Mouse (Mus musculus) myocyte (in vitro differentiated cells): ENCODE results near the gene Tm7sf3. TPM values are rescaled to one million over a fixed set of nuclear protein-coding genes. Genes with fewer than 3 reads are reported as not detected.

Experiments used
- H3K27me3 ChIP-seq: one replicate; pipeline ENCODE4 v1.6.1; 2011; ENCODE audit not compliant: control insufficient read depth, insufficient read depth, insufficient read length
- H3K36me3 ChIP-seq: one replicate; pipeline ENCODE4 v1.6.1; 2011; ENCODE audit not compliant: control insufficient read depth, insufficient read depth
- H3K4me2 ChIP-seq: one replicate; pipeline ENCODE4 v1.6.1; 2011; ENCODE audit warnings: low read depth, control low read depth
- H3K4me3 ChIP-seq: one replicate; pipeline ENCODE4 v1.5.1; 2011; ENCODE audit warnings: mild to moderate bottlenecking, control low read depth, moderate library complexity
- H3K79me2 ChIP-seq: one replicate; pipeline ENCODE4 v1.6.1; 2011; ENCODE audit not compliant: control insufficient read depth, insufficient read depth
- H3ac ChIP-seq: one replicate; pipeline ENCODE4 v1.6.1; 2011; ENCODE audit not compliant: control insufficient read depth, insufficient read length
- CEBPB ChIP-seq: IDR thresholded peaks from 2 replicates; pipeline ENCODE4 v1.6.1; 2011; ENCODE audit warnings: mild to moderate bottlenecking, moderate library complexity; ENCODE audit not compliant: poor library complexity, insufficient read depth, severe bottlenecking
- E2F4 ChIP-seq: IDR thresholded peaks from one replicate; pipeline ENCODE4 v1.6.1; 2011; ENCODE audit warnings: mild to moderate bottlenecking, control low read depth, moderate library complexity; ENCODE audit not compliant: insufficient read depth
- MAX ChIP-seq: IDR thresholded peaks from one replicate; pipeline ENCODE4 v1.6.1; 2011; ENCODE audit warnings: low read depth, mild to moderate bottlenecking, control low read depth
- MYOD1 ChIP-seq, 3 experiments: IDR thresholded peaks; one replicate each; pipeline ENCODE4 v1.6.1; 2011; ENCODE audit warnings: control low read depth in 2 of 3, low read depth in 2 of 3, mild to moderate bottlenecking in 2 of 3, moderate library complexity in 1 of 3; ENCODE audit not compliant: insufficient read length in 2 of 3, control insufficient read depth in 1 of 3
- MYOG ChIP-seq, 3 experiments: IDR thresholded peaks; one replicate each; pipeline ENCODE4 v1.6.1; 2011; ENCODE audit warnings: control low read depth in 2 of 3, low read depth in 2 of 3, mild to moderate bottlenecking in 2 of 3; ENCODE audit not compliant: insufficient read length in 2 of 3, control insufficient read depth in 1 of 3, insufficient read depth in 1 of 3
- POLR2A ChIP-seq: IDR thresholded peaks from one replicate; pipeline ENCODE4 v1.6.1; 2011; ENCODE audit warnings: low read depth, mild to moderate bottlenecking, control low read depth, moderate library complexity; ENCODE audit not compliant: insufficient read length
- POLR2AphosphoS2 ChIP-seq: IDR thresholded peaks from one replicate; pipeline ENCODE4 v1.6.1; 2011; ENCODE audit warnings: low read depth, control low read depth; ENCODE audit not compliant: insufficient read length
- REST ChIP-seq: IDR thresholded peaks from one replicate; pipeline ENCODE4 v1.6.1; 2011; ENCODE audit warnings: mild to moderate bottlenecking, control low read depth, moderate library complexity; ENCODE audit not compliant: insufficient read depth, insufficient read length
- SRF ChIP-seq: IDR thresholded peaks from one replicate; pipeline ENCODE4 v1.6.1; 2011; ENCODE audit warnings: low read depth; ENCODE audit not compliant: control insufficient read depth, insufficient read length
- TCF12 ChIP-seq: IDR thresholded peaks from one replicate; pipeline ENCODE4 v1.6.1; 2011; ENCODE audit warnings: mild to moderate bottlenecking, control low read depth; ENCODE audit not compliant: poor library complexity, insufficient read depth, severe bottlenecking
- TCF3 ChIP-seq: IDR thresholded peaks from one replicate; pipeline ENCODE4 v1.6.1; 2011; ENCODE audit warnings: low read depth, control low read depth; ENCODE audit not compliant: insufficient read length
- USF1 ChIP-seq: IDR thresholded peaks from one replicate; pipeline ENCODE4 v1.6.1; 2011; ENCODE audit warnings: low read depth, mild to moderate bottlenecking, control low read depth, moderate library complexity
- polyA plus RNA-seq: library from polyadenylated mRNA; unstranded; fragments of >200 nt; fragmentation: generic; extraction: Trizol; gene quantifications from one replicate; pipeline ENCODE4 v1.2.1, GENCODE M21; 2012; ENCODE audit warnings: missing spikeins

Gene Tm7sf3
- polyA plus RNA-seq, 1 experiment = 9.3 TPM

GRCm38 (mm10) chr6:146640068-146640965 is 2.3 kb downstream of the Tm7sf3 start:
- no peaks in the 10 kb centered on the region for H3K36me3 ChIP-seq
- H3K4me3 ChIP-seq = no peak overlapping the region
- H3K4me2 ChIP-seq = no peak overlapping the region
- no peak overlapping the region for H3ac ChIP-seq
- peaks cover 28% of the 10 kb centered on the region for H3K79me2 ChIP-seq
- H3K27me3 ChIP-seq = no peaks in the 10 kb centered on the region
- no peak for TF ChIP-seq E2F4
- no peak for TF ChIP-seq REST
- TF ChIP-seq MYOG (IDR thresholded peaks at IDR 0.05; ENCODE audit: control insufficient read depth in 1 of 3, insufficient read depth in 1 of 3, insufficient read length in 2 of 3, low read depth in 2 of 3) = no peak
- no peak for TF ChIP-seq MYOD1 (IDR thresholded peaks at IDR 0.05; ENCODE audit: control insufficient read depth in 1 of 3, insufficient read length in 2 of 3, low read depth in 2 of 3)
- TF ChIP-seq POLR2A = no peak
- no peak for TF ChIP-seq CEBPB
- no peak for TF ChIP-seq POLR2AphosphoS2
- no peak for TF ChIP-seq TCF12
- TF ChIP-seq MAX = no peak
- no peak for TF ChIP-seq TCF3
- no peak for TF ChIP-seq USF1
- no peak for TF ChIP-seq SRF

DNA sequence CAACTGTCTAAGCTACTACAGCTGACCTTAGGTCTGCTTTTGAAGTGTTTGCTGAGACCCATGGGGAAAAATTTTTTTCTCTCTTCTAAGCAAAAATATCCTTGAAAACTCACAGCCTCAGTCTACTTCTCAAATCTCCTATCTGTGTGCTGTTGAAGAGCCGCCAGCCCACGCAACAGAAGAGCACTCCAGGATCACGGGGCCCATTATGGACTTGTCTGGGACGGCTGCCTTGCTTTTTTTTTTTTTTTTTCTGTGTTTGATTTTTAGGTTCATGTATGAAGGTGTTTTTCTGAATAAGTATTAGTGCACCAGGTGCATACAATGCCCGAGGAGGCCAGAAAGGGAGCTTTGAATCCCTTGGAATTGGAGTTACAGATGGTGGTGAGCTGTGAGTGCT is 6.1 kb downstream of the Tm7sf3 start:
- no peak overlapping the region for H3ac ChIP-seq
- no peak for TF ChIP-seq E2F4
- no peak for TF ChIP-seq POLR2AphosphoS2
- TF ChIP-seq TCF12 = no peak
- no peak for TF ChIP-seq POLR2A
- TF ChIP-seq MYOD1 (IDR thresholded peaks at IDR 0.05; ENCODE audit: control insufficient read depth in 1 of 3, insufficient read length in 2 of 3, low read depth in 2 of 3) = no peak
- TF ChIP-seq CEBPB = no peak
- TF ChIP-seq MAX = no peak
- no peak for TF ChIP-seq REST
- no peak for TF ChIP-seq SRF
- TF ChIP-seq TCF3 = no peak
- no peak for TF ChIP-seq USF1
- TF ChIP-seq MYOG (IDR thresholded peaks at IDR 0.05; ENCODE audit: control insufficient read depth in 1 of 3, insufficient read depth in 1 of 3, insufficient read length in 2 of 3, low read depth in 2 of 3) = no peak
- no peaks in the 10 kb centered on the region for H3K79me2 ChIP-seq
- H3K4me3 ChIP-seq = no peak overlapping the region
- H3K4me2 ChIP-seq = no peak overlapping the region
- H3K36me3 ChIP-seq = no peaks in the 10 kb centered on the region
- no peaks in the 10 kb centered on the region for H3K27me3 ChIP-seq

GRCm38 (mm10) chr6:146634759-146635606 is 7.6 kb downstream of the Tm7sf3 start:
- Histone ChIP-seq H3K4me3 (peak overlapping the region; percentile 32), H3K36me3 (no peaks in the 10 kb centered on the region), H3K27me3 (no peaks in the 10 kb centered on the region), H3K79me2 (no peaks in the 10 kb centered on the region), H3ac (peak overlapping the region; percentile 6), H3K4me2 (peak overlapping the region; percentile 36)
- TF ChIP-seq TCF3 (no peak), REST (no peak), TCF12 (no peak), CEBPB (no peak), MYOD1 (IDR thresholded peaks at IDR 0.05; ENCODE audit: control insufficient read depth in 1 of 3, insufficient read length in 2 of 3, low read depth in 2 of 3) (no peak), USF1 (no peak), SRF (no peak), E2F4 (no peak), POLR2AphosphoS2 (no peak), MYOG (IDR thresholded peaks at IDR 0.05; ENCODE audit: control insufficient read depth in 1 of 3, insufficient read depth in 1 of 3, insufficient read length in 2 of 3, low read depth in 2 of 3) (no peak), POLR2A (no peak), MAX (no peak)

DNA sequence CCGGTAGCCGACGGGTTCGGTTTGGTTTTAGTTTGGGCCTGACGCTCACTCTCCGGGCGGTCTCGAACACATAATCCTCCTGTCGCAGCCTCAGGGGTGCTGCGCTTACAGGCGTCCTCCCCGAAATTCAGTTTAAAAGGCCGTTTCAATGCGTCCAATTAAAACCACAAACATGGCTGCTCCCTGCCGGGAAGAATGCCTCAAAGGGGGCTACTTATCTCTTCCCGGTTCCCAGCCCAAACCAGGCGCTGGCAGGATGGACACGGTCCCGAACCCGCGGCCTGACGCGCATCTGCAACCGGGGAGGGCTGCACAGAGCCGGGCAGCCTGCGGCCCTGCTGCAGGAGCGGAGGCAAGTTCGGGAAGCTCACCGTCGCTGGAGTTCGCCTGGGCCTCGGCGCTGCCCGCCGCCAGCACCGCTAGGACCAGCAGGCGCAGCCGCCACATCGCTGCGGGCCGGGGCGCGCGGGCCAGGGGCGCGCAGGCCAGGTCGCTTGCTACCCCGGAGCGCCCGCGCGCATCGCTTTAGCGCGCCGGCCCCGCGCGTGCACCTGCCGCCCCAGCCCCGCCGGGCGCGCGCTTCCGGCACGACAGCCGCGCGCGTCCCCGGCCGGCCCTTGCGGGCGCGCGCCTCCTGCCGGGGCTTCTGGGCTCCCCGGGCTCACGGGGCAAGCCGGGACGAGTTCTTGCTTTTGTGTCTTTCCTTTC is 8.5 kb downstream of the Tm7sf3 start:
- no peaks in the 10 kb centered on the region for H3K79me2 ChIP-seq
- H3ac ChIP-seq = peak overlapping the region; percentile 6
- H3K4me2 ChIP-seq = peak overlapping the region; percentile 69
- H3K27me3 ChIP-seq = no peaks in the 10 kb centered on the region
- TF ChIP-seq MAX = no peak
- TF ChIP-seq MYOD1 (IDR thresholded peaks at IDR 0.05; ENCODE audit: control insufficient read depth in 1 of 3, insufficient read length in 2 of 3, low read depth in 2 of 3) = peak in 1 of 3 experiments; percentile 41
- peak; percentile 46 for TF ChIP-seq POLR2A
- TF ChIP-seq POLR2AphosphoS2 = no peak
- TF ChIP-seq E2F4 = no peak
- peak overlapping the region; percentile 32 for H3K4me3 ChIP-seq
- no peaks in the 10 kb centered on the region for H3K36me3 ChIP-seq
